Mouse (Mus musculus) liver, embryonic 14.5 days (tissue): Measurements from ENCODE around the gene Gm12248. TPM values are rescaled to one million over a fixed set of nuclear protein-coding genes. Genes with fewer than 3 reads are reported as not detected.
"Not testable (repeated sequence)": the region's sequence is repeated elsewhere in the genome, so short reads cannot be mapped to it uniquely, and the experiment has no call there.

Experiments
- ATAC-seq: fragments of 200-750 bp; cut with Nextera tagmentation; 2 replicates; pipeline ENCODE4 v1.8.0; 2017; ENCODE audit warnings: moderate number of reproducible peaks, mild to moderate bottlenecking, moderate library complexity; ENCODE audit not compliant: insufficient read depth
- DNase-seq, 3 experiments: peaks; one replicate each; pipeline ENCODE4 v3.0.0-alpha.2; 2012 to 2013; ENCODE audit warnings: low read depth in 3 of 3, low spot score in 3 of 3
- H3K27ac ChIP-seq: fragments of 300-500 bp; sonication (generic); 2 replicates; pipeline ENCODE4 v1.5.1; 2014; ENCODE audit warnings: moderate library complexity, mild to moderate bottlenecking, control low read depth, inconsistent platforms
- H3K27me3 ChIP-seq: fragments of 300-500 bp; sonication (generic); 2 replicates; pipeline ENCODE4 v1.6.1; 2014; ENCODE audit warnings: mild to moderate bottlenecking, low read length, moderate library complexity; ENCODE audit not compliant: control insufficient read depth, insufficient read depth
- H3K36me3 ChIP-seq: fragments of 300-500 bp; sonication (generic); replicated peaks from 2 replicates; pipeline ENCODE4 v1.6.1; 2014; ENCODE audit warnings: low read depth; ENCODE audit not compliant: control insufficient read depth, insufficient read depth
- H3K4me1 ChIP-seq, 2 experiments: fragments of 200-500 bp in 1 of 2; fragments of 300-500 bp in 1 of 2; sonication (generic) in 1 of 2; replicated peaks; 2 replicates each; pipeline ENCODE4 v1.6.1; 2012 to 2014; ENCODE audit warnings: antibody characterized with exemption in 1 of 2, inconsistent platforms in 1 of 2, low read length in 1 of 2; ENCODE audit not compliant: control insufficient read depth in 2 of 2, insufficient read depth in 2 of 2
- H3K4me2 ChIP-seq: fragments of 300-500 bp; sonication (generic); 2 replicates; pipeline ENCODE4 v1.6.1; 2014; ENCODE audit warnings: low read depth, mild to moderate bottlenecking, control low read depth, moderate library complexity
- H3K4me3 ChIP-seq, 2 experiments: fragments of 200-500 bp in 1 of 2; fragments of 300-500 bp in 1 of 2; sonication (generic) in 1 of 2; 2 replicates each; pipeline ENCODE4 v1.5.1; 2012 to 2014; ENCODE audit warnings: low read depth in 2 of 2, low read length in 2 of 2, mild to moderate bottlenecking in 2 of 2, control low read depth in 1 of 2, inconsistent platforms in 1 of 2, moderate library complexity in 1 of 2; ENCODE audit not compliant: insufficient read depth in 1 of 2
- H3K9ac ChIP-seq: fragments of 300-500 bp; sonication (generic); replicated peaks from 2 replicates; pipeline ENCODE4 v1.6.1; 2014; ENCODE audit warnings: mild to moderate bottlenecking, control low read depth, moderate library complexity
- H3K9me3 ChIP-seq: fragments of 300-500 bp; sonication (generic); 2 replicates; pipeline ENCODE4 v1.6.1; 2016; ENCODE audit warnings: low read length, mixed read lengths; ENCODE audit not compliant: control insufficient read depth
- CTCF ChIP-seq: IDR thresholded peaks from 2 replicates; pipeline ENCODE4 v1.5.1; 2016; ENCODE audit warnings: antibody characterized with exemption, low read depth, control low read depth
- EP300 ChIP-seq: IDR thresholded peaks from 2 replicates; pipeline ENCODE4 v1.6.1; 2016; ENCODE audit warnings: antibody characterized with exemption, low read depth
- WGBS: fragments of 180-500 bp; shearing (Covaris S2); extraction: QIAGEN DNeasy Blood & Tissue Kit; methylation state at CpG from one replicate; pipeline ENCODE4 v1.1.7; 2014; ENCODE audit not compliant: insufficient replicate concordance; 5-methylcytosine and 5-hydroxymethylcytosine counted together
- polyA plus RNA-seq, 2 experiments: library from polyadenylated mRNA; depleted of rRNA in 1 of 2; stranded (reverse) in 1 of 2; unstranded in 1 of 2; fragments of >200 nt; fragmentation: Nextera tagmentation in 1 of 2; extraction: Ambion mirVana in 1 of 2; gene quantifications; 2 replicates each; pipeline versions ENCODE4 v1.2.1 to v1.2.3; 2012 to 2014

The Gm12248 gene
- polyA plus RNA-seq, 2 experiments = not detected

GRCm38 (mm10) chr11:58065025-58065424 lies 27.9 kb downstream of the Gm12248 start:
- H3K4me2 ChIP-seq = no peak overlapping the region
- peaks cover 9% of the 10 kb centered on the region for H3K36me3 ChIP-seq
- DNase-seq (no peak), ATAC-seq (no peak)
- WGBS = 84% methylated on average over 4 of the region's 4 CpGs
- no peaks in the 10 kb centered on the region for H3K27me3 ChIP-seq
- TF ChIP-seq EP300 = no peak
- no peak for TF ChIP-seq CTCF
- no peaks in the 10 kb centered on the region for H3K9me3 ChIP-seq
- H3K4me1 ChIP-seq = no peaks in the 10 kb centered on the region
- H3K9ac ChIP-seq = no peak overlapping the region
- no peak overlapping the region for H3K4me3 ChIP-seq
- no peak overlapping the region for H3K27ac ChIP-seq

GRCm38 (mm10) chr11:58062586-58062985 lies 30.3 kb downstream of the Gm12248 start:
- TF ChIP-seq EP300 = no peak
- no peak for TF ChIP-seq CTCF
- Histone ChIP-seq H3K9me3 (no peaks in the 10 kb centered on the region), H3K36me3 (peaks cover 30% of the 10 kb centered on the region), H3K4me1 (no peaks in the 10 kb centered on the region), H3K27ac (no peak overlapping the region), H3K9ac (no peak overlapping the region), H3K27me3 (no peaks in the 10 kb centered on the region), H3K4me2 (no peak overlapping the region), H3K4me3 (no peak overlapping the region)
- DNase-seq = no peak
- 73% methylated on average over 4 of the region's 4 CpGs for WGBS
- no peak for ATAC-seq

- H3K36me3 ChIP-seq = peaks cover 43% of the 10 kb centered on the region
- ATAC-seq, H3K4me2 ChIP-seq, DNase-seq, H3K9ac ChIP-seq, H3K4me3 ChIP-seq, H3K27ac ChIP-seq, H3K27me3 ChIP-seq, H3K4me1 ChIP-seq, H3K9me3 ChIP-seq: not testable (repeated sequence)
- 81% methylated on average over 3 of the region's 4 CpGs for WGBS
Observed at GRCm38 (mm10) chr11:58061218-58061617, 31.7 kb downstream of the Gm12248 start.

GRCm38 (mm10) chr11:58059752-58060151 lies 33.2 kb downstream of the Gm12248 start:
- DNase-seq = peak in 1 of 3 experiments; percentile 29
- 82% methylated on average over 7 of the region's 7 CpGs for WGBS
- not testable (repeated sequence) for H3K9ac ChIP-seq, H3K4me1 ChIP-seq, H3K27ac ChIP-seq, H3K27me3 ChIP-seq, H3K4me2 ChIP-seq, H3K9me3 ChIP-seq, H3K4me3 ChIP-seq, ATAC-seq
- peaks cover 58% of the 10 kb centered on the region for H3K36me3 ChIP-seq

GRCm38 (mm10) chr11:58057455-58057854 lies 35.5 kb downstream of the Gm12248 start:
- Histone ChIP-seq H3K9me3 (no peaks in the 10 kb centered on the region), H3K27me3 (no peaks in the 10 kb centered on the region), H3K4me1 (no peaks in the 10 kb centered on the region), H3K4me3 (no peak overlapping the region), H3K4me2 (no peak overlapping the region), H3K36me3 (peaks cover 80% of the 10 kb centered on the region), H3K27ac (no peak overlapping the region), H3K9ac (no peak overlapping the region)
- ATAC-seq (no peak), DNase-seq (peak in 1 of 3 experiments; percentile 23)
- TF ChIP-seq EP300 = no peak
- TF ChIP-seq CTCF = peak; percentile 83
- WGBS = 68% methylated on average over 6 of the region's 6 CpGs

GRCm38 (mm10) chr11:58046438-58046837 lies 46.5 kb downstream of the Gm12248 start:
- Histone ChIP-seq H3K27ac (no peak overlapping the region), H3K9ac (no peak overlapping the region), H3K9me3 (no peaks in the 10 kb centered on the region), H3K4me2 (no peak overlapping the region), H3K4me3 (no peak overlapping the region), H3K27me3 (no peaks in the 10 kb centered on the region), H3K36me3 (peaks cover 95% of the 10 kb centered on the region), H3K4me1 (no peaks in the 10 kb centered on the region)
- WGBS = 70% methylated on average over 4 of the region's 4 CpGs
- peak; percentile 41; the same call in 1 of the 2 replicates for TF ChIP-seq CTCF
- no peak for TF ChIP-seq EP300
- DNase-seq = no peak
- no peak for ATAC-seq
